Mouse (Mus musculus) neural tube, embryonic 12.5 days (tissue): ENCODE measurements around the gene Eif3f. TPM values are rescaled to one million over a fixed set of nuclear protein-coding genes. Genes with fewer than 3 reads are reported as not detected.

ENCODE experiments used
- ATAC-seq: fragments of 200-750 bp; cut with Nextera tagmentation; 2 replicates; pipeline ENCODE4 v1.8.0; 2017; ENCODE audit warnings: low read depth, mild to moderate bottlenecking, moderate TSS enrichment, moderate library complexity; ENCODE audit not compliant: low FRiP score
- H3K27ac ChIP-seq: fragments of 300-500 bp; sonication (generic); 2 replicates; pipeline ENCODE4 v1.5.1; 2016
- H3K27me3 ChIP-seq: fragments of 300-500 bp; sonication (generic); replicated peaks from 2 replicates; pipeline ENCODE4 v1.6.1; 2016; ENCODE audit warnings: mild to moderate bottlenecking
- H3K36me3 ChIP-seq: fragments of 300-500 bp; sonication (generic); 2 replicates; pipeline ENCODE4 v1.6.1; 2016; ENCODE audit warnings: mild to moderate bottlenecking
- H3K4me1 ChIP-seq: fragments of 300-500 bp; sonication (generic); 2 replicates; pipeline ENCODE4 v1.6.1; 2016
- H3K4me2 ChIP-seq: fragments of 300-500 bp; sonication (generic); replicated peaks from 2 replicates; pipeline ENCODE4 v1.6.1; 2016; ENCODE audit warnings: mild to moderate bottlenecking
- H3K4me3 ChIP-seq: fragments of 300-500 bp; sonication (generic); 2 replicates; pipeline ENCODE4 v1.5.1; 2016
- H3K9ac ChIP-seq: fragments of 300-500 bp; sonication (generic); 2 replicates; pipeline ENCODE4 v1.6.1; 2016; ENCODE audit warnings: mild to moderate bottlenecking
- H3K9me3 ChIP-seq: fragments of 300-500 bp; sonication (generic); 2 replicates; pipeline ENCODE4 v1.6.1; 2016; ENCODE audit warnings: mild to moderate bottlenecking
- WGBS: fragments of 180-500 bp; shearing (Covaris S2); methylation state at CpG from one replicate; pipeline ENCODE4 v1.1.7; 2016; 5-methylcytosine and 5-hydroxymethylcytosine counted together
- polyA plus RNA-seq: library from polyadenylated mRNA; unstranded; fragments of >200 nt; fragmentation: Nextera tagmentation; extraction: Ambion mirVana; gene quantifications from 2 replicates; pipeline ENCODE4 v1.2.1, GENCODE M21; 2016

Eif3f gene
- polyA plus RNA-seq = 85.9 and 87.7 TPM in 2 replicates

GRCm38 (mm10) chr7:108933794-108934731 is at the start of gene Eif3f:
TSS of gene Eif3f (plus strand) at chr7:108934417.
- peaks cover 19% of the 10 kb centered on the region for H3K36me3 ChIP-seq
- H3K9ac ChIP-seq = peak within 1 kb of the TSS; percentile 95
- H3K4me1 ChIP-seq = peaks cover 17% of the 10 kb centered on the region
- WGBS = 2% methylated on average over 50 of the region's 50 CpGs
- H3K9me3 ChIP-seq = no peaks in the 10 kb centered on the region
- H3K4me2 ChIP-seq = peak within 1 kb of the TSS; percentile 72
- no peaks in the 10 kb centered on the region for H3K27me3 ChIP-seq
- H3K4me3 ChIP-seq = peak within 1 kb of the TSS; percentile 88
- peak within 1 kb of the TSS; percentile 66; the same call in 1 of the 2 replicates for H3K27ac ChIP-seq
- peak; percentile 97 for ATAC-seq

DNA sequence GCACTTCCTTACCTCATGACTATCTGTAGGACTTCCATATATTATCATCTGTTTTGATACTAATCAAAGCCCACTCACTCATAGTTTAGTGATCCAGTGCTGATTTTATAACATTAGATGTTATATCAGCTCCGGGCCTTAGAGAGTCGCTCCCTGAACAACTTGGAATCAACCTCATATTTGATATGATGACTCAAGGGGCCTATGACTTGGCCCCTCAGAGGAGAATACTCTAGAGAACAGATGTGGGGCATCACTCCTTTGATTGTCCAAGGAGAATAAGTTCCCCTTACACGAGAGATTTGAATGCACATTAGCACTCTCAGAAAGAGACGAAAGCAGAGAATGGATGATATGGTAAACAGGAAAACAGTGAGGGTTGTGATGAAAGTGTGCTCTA is 49.3 kb upstream of the Eif3f start, which contains the start of gene Olfr518:
Gene Olfr518, minus strand, starts transcription at position 101 of the 400 bp plus-strand sequence.
- 78% methylated on average over 4 of the region's 4 CpGs for WGBS
- no peaks in the 10 kb centered on the region for H3K4me1 ChIP-seq
- no peak for ATAC-seq

GRCm38 (mm10) chr7:108894320-108894719 is 39.9 kb upstream of the Eif3f start, which contains the start of gene Olfr519:
TSS of gene Olfr519 (minus strand) at chr7:108894420.
- Histone ChIP-seq H3K4me2 (no peak within 1 kb of the TSS), H3K27me3 (no peaks in the 10 kb centered on the region), H3K9me3 (no peaks in the 10 kb centered on the region), H3K36me3 (no peaks in the 10 kb centered on the region), H3K4me3 (no peak within 1 kb of the TSS), H3K4me1 (no peaks in the 10 kb centered on the region), H3K9ac (no peak within 1 kb of the TSS), H3K27ac (no peak within 1 kb of the TSS)
- no peak for ATAC-seq
- 89% methylated on average over 5 of the region's 5 CpGs for WGBS

More for the DNA sequence above, 49.3 kb upstream of the Eif3f start, which contains the start of gene Olfr518:
- no peak within 1 kb of the TSS for H3K4me2 ChIP-seq
- no peaks in the 10 kb centered on the region for H3K9me3 ChIP-seq
- no peak within 1 kb of the TSS for H3K27ac ChIP-seq
- H3K4me3 ChIP-seq = no peak within 1 kb of the TSS
- H3K9ac ChIP-seq = no peak within 1 kb of the TSS
- no peaks in the 10 kb centered on the region for H3K27me3 ChIP-seq
- H3K36me3 ChIP-seq = no peaks in the 10 kb centered on the region

GRCm38 (mm10) chr7:108903969-108904368 is 30.2 kb upstream of the Eif3f start:
- 86% methylated on average over 2 of the region's 2 CpGs for WGBS
- H3K9ac ChIP-seq = no peak overlapping the region
- no peaks in the 10 kb centered on the region for H3K9me3 ChIP-seq
- no peak overlapping the region for H3K4me2 ChIP-seq
- H3K4me1 ChIP-seq = no peaks in the 10 kb centered on the region
- no peak overlapping the region for H3K4me3 ChIP-seq
- H3K36me3 ChIP-seq = no peaks in the 10 kb centered on the region
- no peaks in the 10 kb centered on the region for H3K27me3 ChIP-seq
- H3K27ac ChIP-seq = no peak overlapping the region
- no peak for ATAC-seq

GRCm38 (mm10) chr7:108927043-108927442 is 7.2 kb upstream of the Eif3f start:
- Histone ChIP-seq H3K4me2 (no peak overlapping the region), H3K27ac (no peak overlapping the region), H3K36me3 (no peaks in the 10 kb centered on the region), H3K4me3 (no peak overlapping the region), H3K27me3 (no peaks in the 10 kb centered on the region), H3K9me3 (no peaks in the 10 kb centered on the region), H3K4me1 (no peaks in the 10 kb centered on the region), H3K9ac (no peak overlapping the region)
- no peak for ATAC-seq
- WGBS = 85% methylated on average over 4 of the region's 4 CpGs

DNA sequence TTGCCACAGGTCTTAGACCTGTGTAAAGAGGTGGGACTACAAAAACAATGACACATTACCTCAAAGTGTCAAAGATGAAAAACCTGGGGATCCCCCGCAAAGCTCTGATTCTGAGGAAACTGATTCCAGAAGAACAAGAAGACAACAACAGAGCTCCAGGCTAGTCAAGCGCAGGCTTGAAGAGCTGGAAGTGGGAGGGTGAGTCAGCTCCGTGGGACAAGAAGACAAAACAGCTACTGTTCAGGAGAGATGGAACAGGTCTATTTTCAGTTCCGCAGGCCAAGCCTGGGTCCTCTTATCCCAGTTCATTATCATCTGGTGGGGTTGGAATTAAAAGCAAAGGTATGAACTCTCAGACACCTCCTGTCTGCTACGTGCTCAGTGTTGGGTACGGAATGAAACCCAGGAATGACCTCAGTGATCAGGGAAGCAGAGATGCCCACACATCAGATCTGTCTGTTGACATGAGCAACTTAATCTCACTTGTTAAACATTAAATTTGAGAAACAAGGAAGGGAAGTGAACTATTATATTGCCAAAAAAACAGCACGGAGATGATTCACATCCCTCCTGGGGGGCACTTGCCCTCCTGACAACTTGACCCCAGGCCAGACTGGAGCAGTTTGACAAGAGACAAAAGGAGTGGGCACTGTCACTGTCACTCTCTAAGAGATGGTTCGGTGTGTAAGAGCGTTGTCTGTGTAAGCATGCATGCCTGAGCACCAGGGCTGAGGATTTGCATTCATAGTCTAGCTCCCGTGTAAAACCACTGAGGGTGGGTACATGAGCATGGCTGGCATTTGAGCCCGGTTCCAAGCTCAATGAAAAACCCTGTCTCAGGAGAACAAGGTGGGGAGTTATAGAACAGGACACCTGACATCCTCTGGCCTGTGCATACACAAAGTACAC is 5.7 kb upstream of the Eif3f start:
- Histone ChIP-seq H3K9me3 (no peaks in the 10 kb centered on the region), H3K4me3 (no peak overlapping the region), H3K9ac (no peak overlapping the region), H3K36me3 (no peaks in the 10 kb centered on the region), H3K27ac (no peak overlapping the region), H3K4me2 (no peak overlapping the region), H3K27me3 (no peaks in the 10 kb centered on the region), H3K4me1 (no peaks in the 10 kb centered on the region)
- 84% methylated on average over 11 of the region's 11 CpGs for WGBS
- ATAC-seq = no peak

- WGBS = 81% methylated on average over 6 of the region's 6 CpGs
- no peaks in the 10 kb centered on the region for H3K36me3 ChIP-seq
- no peak within 1 kb of the TSS for H3K9ac ChIP-seq
- H3K9me3 ChIP-seq = no peaks in the 10 kb centered on the region
- H3K4me1 ChIP-seq = peaks cover 1% of the 10 kb centered on the region; the same call in 1 of the 2 replicates
- no peak for ATAC-seq
- H3K27me3 ChIP-seq = no peaks in the 10 kb centered on the region
- no peak within 1 kb of the TSS for H3K4me3 ChIP-seq
- H3K27ac ChIP-seq = no peak within 1 kb of the TSS
- H3K4me2 ChIP-seq = no peak within 1 kb of the TSS
Measured at GRCm38 (mm10) chr7:108929726-108930393, 4.4 kb upstream of the Eif3f start, which contains the start of gene Nlrp10. TSS of gene Nlrp10 (minus strand) at chr7:108930178.

DNA sequence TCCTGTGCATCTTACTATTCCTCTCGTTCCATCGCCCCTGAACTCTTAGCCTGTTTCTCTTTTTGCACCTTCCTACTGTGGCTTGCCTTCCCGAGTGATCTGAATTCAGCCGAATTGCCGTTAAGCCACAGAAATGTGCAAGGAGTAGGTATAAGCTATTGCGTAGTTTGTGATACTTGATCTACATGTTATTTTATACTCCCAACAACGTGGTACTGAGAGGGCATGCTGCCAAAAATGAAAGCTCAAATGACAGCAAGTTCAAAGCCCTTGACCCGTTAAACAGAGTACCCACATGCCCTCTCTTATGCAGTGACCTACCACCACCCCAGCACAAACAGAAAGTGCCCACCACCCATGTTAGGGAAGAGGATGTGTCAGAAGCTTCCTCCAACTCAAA is 619 bp downstream of the Eif3f start:
- 0 out of 2 replicates have a peak, but pooled peaks have one; percentile 4 for ATAC-seq
- peak overlapping the region; percentile 95 for H3K9ac ChIP-seq
- peak overlapping the region; percentile 72 for H3K4me2 ChIP-seq
- peaks cover 27% of the 10 kb centered on the region for H3K36me3 ChIP-seq
- 0 out of 2 replicates have a peak overlapping the region, but pooled peaks have one; percentile 66 for H3K27ac ChIP-seq
- H3K4me1 ChIP-seq = peaks cover 17% of the 10 kb centered on the region
- H3K27me3 ChIP-seq = no peaks in the 10 kb centered on the region
- 10% methylated on average over 8 of the region's 8 CpGs for WGBS
- H3K4me3 ChIP-seq = peak overlapping the region; percentile 88
- H3K9me3 ChIP-seq = no peaks in the 10 kb centered on the region

DNA sequence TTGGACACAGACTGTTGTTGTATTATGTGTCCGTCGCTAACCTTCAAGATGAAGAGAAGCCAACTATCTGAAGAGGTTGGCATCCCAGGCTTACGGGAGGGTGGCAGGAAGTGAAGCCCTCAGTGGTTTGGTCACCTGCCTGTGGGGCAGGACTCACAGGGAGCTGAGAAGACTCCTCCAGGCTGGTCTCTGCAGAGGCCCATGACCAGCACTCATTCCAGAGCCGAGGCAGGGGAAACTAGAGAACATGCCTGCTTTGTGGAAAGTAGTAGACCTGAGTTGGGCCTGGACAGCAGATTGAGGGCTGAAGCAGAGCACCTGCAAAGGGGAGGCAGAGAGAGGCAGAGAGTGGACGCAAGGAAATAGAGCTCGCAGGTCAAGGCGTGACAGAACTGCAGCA is 1.2 kb downstream of the Eif3f start:
- 92% methylated on average over 7 of the region's 7 CpGs for WGBS
- Histone ChIP-seq H3K4me2 (peak overlapping the region; percentile 72), H3K9ac (peak overlapping the region; percentile 95), H3K36me3 (peaks cover 33% of the 10 kb centered on the region), H3K9me3 (no peaks in the 10 kb centered on the region), H3K4me1 (peaks cover 17% of the 10 kb centered on the region), H3K4me3 (peak overlapping the region; percentile 88), H3K27ac (no peak overlapping the region), H3K27me3 (no peaks in the 10 kb centered on the region)
- ATAC-seq = no peak

- Histone ChIP-seq H3K9me3 (no peaks in the 10 kb centered on the region), H3K4me1 (peaks cover 17% of the 10 kb centered on the region), H3K9ac (no peak overlapping the region), H3K36me3 (peaks cover 44% of the 10 kb centered on the region), H3K27ac (no peak overlapping the region), H3K4me2 (no peak overlapping the region), H3K4me3 (no peak overlapping the region), H3K27me3 (no peaks in the 10 kb centered on the region)
- ATAC-seq = no peak
- 95% methylated on average over 4 of the region's 4 CpGs for WGBS
Measured at GRCm38 (mm10) chr7:108936591-108936990, 2.4 kb downstream of the Eif3f start.

GRCm38 (mm10) chr7:108941466-108941865 is 7.2 kb downstream of the Eif3f start:
- H3K9ac ChIP-seq = no peak overlapping the region
- no peak overlapping the region for H3K4me3 ChIP-seq
- H3K27ac ChIP-seq = no peak overlapping the region
- peaks cover 64% of the 10 kb centered on the region for H3K36me3 ChIP-seq
- peaks cover 3% of the 10 kb centered on the region; the same call in 1 of the 2 replicates for H3K4me1 ChIP-seq
- no peak overlapping the region for H3K4me2 ChIP-seq
- H3K9me3 ChIP-seq = no peaks in the 10 kb centered on the region
- 93% methylated on average over 9 of the region's 9 CpGs for WGBS
- ATAC-seq = no peak
- no peaks in the 10 kb centered on the region for H3K27me3 ChIP-seq
